Mouse (Mus musculus) spleen, embryonic (tissue): Measurements from ENCODE around the gene Gys1.
"Not testable (repeated sequence)": the region's sequence is repeated elsewhere in the genome, so short reads cannot be mapped to it uniquely, and the experiment has no call there.

Experiments
- CTCF ChIA-PET: fragments of 350-600 bp; sonication (Branson Sonifier 250); formaldehyde crosslinking; loops from one replicate; lab custom pipeline; 2022; lab: Charles Lee

Gys1 gene

GRCm38 (mm10) chr7:45454971-45455370 lies 20.3 kb downstream of the Gys1 start:
- CTCF ChIA-PET, result no interaction called here

- CTCF ChIA-PET, result interaction anchor here (1.2 kb wide), 1 partner anchor 20 kb away, joined by 4 read pairs; no protein-coding TSS in a partner anchor
Measured at GRCm38 (mm10) chr7:45455932-45456696, 21.5 kb downstream of the Gys1 start.

GRCm38 (mm10) chr7:45456721-45457203 lies 22.1 kb downstream of the Gys1 start:
- CTCF ChIA-PET, result interaction anchor here (0.6 to 1.2 kb wide), 2 partner anchors 21 to 52 kb away, joined by 3 to 4 read pairs; partner anchors contain the start of gene Kcna7

- CTCF ChIA-PET, result interaction anchor here (0.6 to 1.2 kb wide), 3 partner anchors 21 to 349 kb away, joined by 3 to 5 read pairs (median 4); partner anchors contain the start of gene Kcna7
Measured at GRCm38 (mm10) chr7:45457204-45458060, 22.8 kb downstream of the Gys1 start.

GRCm38 (mm10) chr7:45458748-45459563 lies 24.3 kb downstream of the Gys1 start:
- CTCF ChIA-PET, result no interaction called here

- CTCF ChIA-PET, result not testable (repeated sequence)
Measured at GRCm38 (mm10) chr7:45459564-45460140, 25.0 kb downstream of the Gys1 start, which contains the start of gene Ftl1. Gene Ftl1 (minus strand): TSS chr7:45459884.

GRCm38 (mm10) chr7:45460377-45460776 lies 25.7 kb downstream of the Gys1 start:
- CTCF ChIA-PET, result no interaction called here

- CTCF ChIA-PET, result no interaction called here
Measured at GRCm38 (mm10) chr7:45460860-45461314, 26.2 kb downstream of the Gys1 start.

GRCm38 (mm10) chr7:45461326-45461725 lies 26.7 kb downstream of the Gys1 start:
- CTCF ChIA-PET, result no interaction called here

- CTCF ChIA-PET, result no interaction called here
Measured at GRCm38 (mm10) chr7:45461781-45462180, 27.1 kb downstream of the Gys1 start.

- CTCF ChIA-PET, result no interaction called here
Measured at GRCm38 (mm10) chr7:45462325-45462724, 27.7 kb downstream of the Gys1 start.

GRCm38 (mm10) chr7:45462868-45463267 lies 28.2 kb downstream of the Gys1 start:
- CTCF ChIA-PET, result interaction anchor here (0.5 kb wide), 1 partner anchor 1168 kb away, joined by 4 read pairs; no protein-coding TSS in a partner anchor

- CTCF ChIA-PET, result interaction anchor here (0.6 kb wide), 1 partner anchor 19 kb away, joined by 3 read pairs; no protein-coding TSS in a partner anchor
Measured at GRCm38 (mm10) chr7:45463987-45464778, 29.5 kb downstream of the Gys1 start.

GRCm38 (mm10) chr7:45465112-45465511 lies 30.5 kb downstream of the Gys1 start:
- CTCF ChIA-PET, result interaction anchor here (0.6 kb wide), 1 partner anchor 18 kb away, joined by 3 read pairs; no protein-coding TSS in a partner anchor

- CTCF ChIA-PET, result no interaction called here
Measured at GRCm38 (mm10) chr7:45465549-45465948, 30.9 kb downstream of the Gys1 start.

GRCm38 (mm10) chr7:45466283-45467089 lies 31.8 kb downstream of the Gys1 start, which contains the start of gene Bax:
Gene Bax (minus strand): TSS chr7:45466898.
- CTCF ChIA-PET, result interaction anchor here (0.5 kb wide), 1 partner anchor 45 kb away, joined by 4 read pairs; no protein-coding TSS in a partner anchor

GRCm38 (mm10) chr7:45467090-45467670 lies 32.5 kb downstream of the Gys1 start:
- CTCF ChIA-PET, result interaction anchor here (0.5 kb wide), 1 partner anchor 45 kb away, joined by 4 read pairs; no protein-coding TSS in a partner anchor

GRCm38 (mm10) chr7:45470869-45471268 lies 36.2 kb downstream of the Gys1 start:
- CTCF ChIA-PET, result interaction anchor here (1.7 kb wide), 1 partner anchor 17 kb away, joined by 5 read pairs; no protein-coding TSS in a partner anchor
